Mouse (Mus musculus) limb, embryonic 14.5 days (tissue): ENCODE measurements around the gene Fam160a1. TPM values are rescaled to one million over a fixed set of nuclear protein-coding genes. Genes with fewer than 3 reads are reported as not detected.

Experiments
- ATAC-seq: fragments of 200-750 bp; cut with Nextera tagmentation; 2 replicates; pipeline ENCODE4 v1.8.0; 2017; ENCODE audit warnings: low read depth, moderate number of reproducible peaks, moderate TSS enrichment; ENCODE audit not compliant: low FRiP score
- DNase-seq: peaks from one replicate; pipeline ENCODE4 v3.0.0-alpha.2; 2015; ENCODE audit warnings: low spot score
- H3K27ac ChIP-seq: fragments of 300-500 bp; sonication (generic); replicated peaks from 2 replicates; pipeline ENCODE4 v1.5.1; 2014; ENCODE audit warnings: low read depth, mild to moderate bottlenecking, low read length, moderate library complexity, mixed read lengths
- H3K27me3 ChIP-seq: fragments of 300-500 bp; sonication (generic); 2 replicates; pipeline ENCODE4 v1.6.1; 2014; ENCODE audit warnings: low read length, mixed read lengths; ENCODE audit not compliant: control insufficient read depth, insufficient read depth
- H3K36me3 ChIP-seq: fragments of 300-500 bp; sonication (generic); 2 replicates; pipeline ENCODE4 v1.6.1; 2014; ENCODE audit warnings: mild to moderate bottlenecking, low read length, moderate library complexity, mixed read lengths; ENCODE audit not compliant: control insufficient read depth, insufficient read depth
- H3K4me1 ChIP-seq: fragments of 300-500 bp; sonication (generic); 2 replicates; pipeline ENCODE4 v1.6.1; 2014; ENCODE audit warnings: antibody characterized with exemption, low read length, mixed read lengths; ENCODE audit not compliant: control insufficient read depth, insufficient read depth
- H3K4me2 ChIP-seq: fragments of 300-500 bp; sonication (generic); replicated peaks from 2 replicates; pipeline ENCODE4 v1.6.1; 2014; ENCODE audit warnings: low read depth, mild to moderate bottlenecking, low read length, moderate library complexity; ENCODE audit not compliant: severe bottlenecking
- H3K4me3 ChIP-seq: fragments of 300-500 bp; sonication (generic); replicated peaks from 2 replicates; pipeline ENCODE4 v1.5.1; 2014; ENCODE audit warnings: low read length
- H3K9ac ChIP-seq: fragments of 300-500 bp; sonication (generic); 2 replicates; pipeline ENCODE4 v1.6.1; 2014; ENCODE audit warnings: mild to moderate bottlenecking, low read depth, low read length, moderate library complexity; ENCODE audit not compliant: severe bottlenecking
- H3K9me3 ChIP-seq: fragments of 300-500 bp; sonication (generic); 2 replicates; pipeline ENCODE4 v1.6.1; 2016; ENCODE audit warnings: low read length; ENCODE audit not compliant: control insufficient read depth
- POLR2A ChIP-seq: fragments of 200-500 bp; IDR thresholded peaks from 2 replicates; pipeline ENCODE4 v1.8.0; 2012; ENCODE audit warnings: inconsistent platforms, mild to moderate bottlenecking, moderate library complexity, borderline replicate concordance; ENCODE audit not compliant: insufficient read depth, insufficient read length; ENCODE audit errors: extremely low read depth
- WGBS: fragments of 180-500 bp; shearing (Covaris S2); extraction: QIAGEN DNeasy Blood & Tissue Kit; methylation state at CpG from one replicate; pipeline ENCODE4 v1.1.7; 2014; 5-methylcytosine and 5-hydroxymethylcytosine counted together
- polyA plus RNA-seq, 2 experiments: library from polyadenylated mRNA; depleted of rRNA in 1 of 2; stranded (reverse) in 1 of 2; unstranded in 1 of 2; fragments of >200 nt; fragmentation: Nextera tagmentation in 1 of 2; extraction: Ambion mirVana in 1 of 2; gene quantifications; 2 replicates each; pipeline versions ENCODE4 v1.2.1 to v1.2.3; 2012 to 2014

Fam160a1 gene
- polyA plus RNA-seq, 2 experiments, result 4.3 to 6.2 TPM

- Histone ChIP-seq H3K9ac (no peak overlapping the region), H3K4me2 (no peak overlapping the region), H3K27me3 (no peaks in the 10 kb centered on the region), H3K9me3 (no peaks in the 10 kb centered on the region), H3K4me3 (no peak overlapping the region), H3K27ac (no peak overlapping the region), H3K36me3 (no peaks in the 10 kb centered on the region), H3K4me1 (no peaks in the 10 kb centered on the region)
- WGBS, result 68% methylated on average over 6 of the region's 6 CpGs
- DNase-seq (no peak), ATAC-seq (no peak)
- no peak for TF ChIP-seq POLR2A
These were observed 113.8 kb downstream of the Fam160a1 start for GRCm38 (mm10) chr3:85703141-85703882.

DNA sequence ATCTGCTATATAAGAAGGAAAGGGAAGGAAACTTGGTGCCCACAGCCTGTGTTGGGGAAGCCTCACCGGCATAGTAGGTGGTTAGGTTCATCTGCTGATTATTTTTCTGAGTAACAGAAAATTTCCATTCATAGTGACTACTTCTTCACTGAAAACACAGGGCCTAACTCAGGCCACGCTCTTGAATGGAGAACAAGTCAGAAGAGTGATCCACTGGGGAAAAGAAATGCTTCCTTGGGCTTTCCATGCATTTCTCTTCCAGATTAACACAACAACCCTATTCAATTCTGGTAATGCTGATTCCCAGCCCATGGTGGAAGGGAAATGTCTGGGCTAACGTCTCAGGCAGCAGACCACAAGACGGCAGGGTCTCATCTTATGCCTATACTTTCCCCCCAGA is 118.6 kb downstream of the Fam160a1 start:
- ATAC-seq, result no peak
- Histone ChIP-seq H3K36me3 (no peaks in the 10 kb centered on the region), H3K4me1 (no peaks in the 10 kb centered on the region), H3K9ac (no peak overlapping the region), H3K27ac (no peak overlapping the region), H3K9me3 (no peaks in the 10 kb centered on the region), H3K4me2 (no peak overlapping the region), H3K27me3 (no peaks in the 10 kb centered on the region), H3K4me3 (no peak overlapping the region)
- no peak for TF ChIP-seq POLR2A
- no peak for DNase-seq
- 89% methylated on average over 4 of the region's 4 CpGs for WGBS

DNA sequence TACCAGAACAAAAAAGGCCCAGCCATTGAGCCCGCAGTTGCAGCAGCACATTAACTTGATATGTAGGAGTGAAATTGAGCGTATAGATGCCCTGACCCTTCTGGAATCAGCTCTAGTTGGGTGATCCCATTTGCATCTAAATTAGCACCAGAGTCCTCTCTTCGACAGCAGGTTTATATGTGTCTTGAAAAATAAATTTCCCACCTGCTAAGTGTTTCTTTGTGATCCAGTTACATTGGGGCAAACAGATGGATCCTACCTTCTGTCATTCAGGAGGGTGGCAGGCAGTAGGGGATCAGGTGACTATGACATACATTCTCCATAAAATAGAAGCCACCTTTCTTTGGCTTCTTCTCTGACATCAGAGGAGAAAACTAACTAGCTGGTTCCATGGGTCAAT is 122.0 kb downstream of the Fam160a1 start:
- H3K27ac ChIP-seq, result no peak overlapping the region
- no peak overlapping the region for H3K4me3 ChIP-seq
- 85% methylated on average over 3 of the region's 3 CpGs for WGBS
- ATAC-seq (no peak), DNase-seq (no peak)
- H3K9me3 ChIP-seq, result no peaks in the 10 kb centered on the region
- no peak for TF ChIP-seq POLR2A
- H3K36me3 ChIP-seq, result no peaks in the 10 kb centered on the region
- H3K4me1 ChIP-seq, result no peaks in the 10 kb centered on the region
- H3K27me3 ChIP-seq, result no peaks in the 10 kb centered on the region
- no peak overlapping the region for H3K9ac ChIP-seq
- no peak overlapping the region for H3K4me2 ChIP-seq

DNA sequence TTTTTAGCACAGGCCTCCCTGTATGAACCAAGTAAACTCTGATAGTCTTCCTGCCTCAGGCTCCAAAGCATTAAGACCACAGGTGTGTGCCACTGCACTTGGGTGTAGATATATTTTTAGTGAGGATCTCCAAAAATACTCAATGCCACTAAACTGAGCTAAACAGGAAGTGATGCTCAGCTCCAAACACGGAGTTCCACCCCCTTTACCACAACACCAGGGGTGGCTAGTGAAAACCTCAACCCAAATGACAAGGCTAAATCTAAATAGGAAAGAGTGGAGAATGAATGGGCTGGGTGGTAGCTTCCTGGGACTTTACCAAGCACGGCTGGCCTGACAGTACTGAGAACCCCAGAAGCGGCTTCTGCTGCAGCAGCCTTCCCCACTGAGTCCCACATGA is 124.1 kb downstream of the Fam160a1 start:
- DNase-seq, result no peak
- H3K9ac ChIP-seq, result no peak overlapping the region
- H3K9me3 ChIP-seq, result no peaks in the 10 kb centered on the region
- 42% methylated on average over 3 of the region's 3 CpGs for WGBS
- no peak for ATAC-seq
- no peaks in the 10 kb centered on the region for H3K27me3 ChIP-seq
- H3K36me3 ChIP-seq, result no peaks in the 10 kb centered on the region
- no peak overlapping the region for H3K27ac ChIP-seq
- H3K4me2 ChIP-seq, result no peak overlapping the region
- H3K4me1 ChIP-seq, result no peaks in the 10 kb centered on the region
- TF ChIP-seq POLR2A, result no peak
- H3K4me3 ChIP-seq, result no peak overlapping the region

DNA sequence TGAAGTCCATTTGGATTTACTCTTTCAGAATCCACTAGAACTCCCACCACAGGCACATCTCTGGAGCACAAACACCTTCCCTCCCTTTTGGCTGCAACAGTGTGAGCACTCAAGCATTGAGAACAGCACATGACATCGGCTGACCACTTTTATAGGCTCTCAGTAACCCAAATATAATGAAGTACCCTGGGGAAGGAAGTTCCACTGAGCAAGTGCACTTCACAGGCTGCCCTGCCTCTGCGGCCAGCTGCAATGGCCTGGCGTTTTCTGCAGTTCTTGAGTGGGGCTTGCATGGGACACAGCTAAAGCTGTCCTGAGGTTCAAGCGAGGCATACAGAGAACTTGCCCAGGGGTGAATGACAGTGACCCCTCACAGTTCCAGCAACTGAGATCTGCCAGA is 126.0 kb downstream of the Fam160a1 start:
- no peak for ATAC-seq
- no peak for TF ChIP-seq POLR2A
- WGBS, result 52% methylated on average over 4 of the region's 4 CpGs

GRCm38 (mm10) chr3:85688341-85688740 is 128.8 kb downstream of the Fam160a1 start:
- WGBS, result 94% methylated on average over 14 of the region's 14 CpGs

More for the DNA sequence above, 126.0 kb downstream of the Fam160a1 start:
- H3K4me3 ChIP-seq, result no peak overlapping the region
- H3K4me1 ChIP-seq, result no peaks in the 10 kb centered on the region
- DNase-seq, result no peak
- no peaks in the 10 kb centered on the region for H3K27me3 ChIP-seq
- no peaks in the 10 kb centered on the region for H3K9me3 ChIP-seq
- H3K9ac ChIP-seq, result no peak overlapping the region
- H3K36me3 ChIP-seq, result no peaks in the 10 kb centered on the region
- H3K4me2 ChIP-seq, result no peak overlapping the region
- no peak overlapping the region for H3K27ac ChIP-seq

More at GRCm38 (mm10) chr3:85688341-85688740, 128.8 kb downstream of the Fam160a1 start:
- no peaks in the 10 kb centered on the region for H3K27me3 ChIP-seq
- no peak overlapping the region for H3K4me3 ChIP-seq
- ATAC-seq (no peak), DNase-seq (no peak)
- no peaks in the 10 kb centered on the region for H3K36me3 ChIP-seq
- H3K9ac ChIP-seq, result no peak overlapping the region
- no peaks in the 10 kb centered on the region for H3K4me1 ChIP-seq
- H3K9me3 ChIP-seq, result no peaks in the 10 kb centered on the region
- H3K4me2 ChIP-seq, result no peak overlapping the region
- no peak overlapping the region for H3K27ac ChIP-seq
- no peak for TF ChIP-seq POLR2A
